Mouse (Mus musculus) CH12.LX (cell line): ENCODE data around the gene Gucy2c. TPM values are rescaled to one million over a fixed set of nuclear protein-coding genes. Genes with fewer than 3 reads are reported as not detected.
"Not testable (repeated sequence)": the region's sequence is repeated elsewhere in the genome, so short reads cannot be mapped to it uniquely, and the experiment has no call there.

Source experiments
- DNase-seq: peaks from one replicate; pipeline ENCODE4 v3.0.0-alpha.2; 2013; ENCODE audit errors: extremely low read depth
- H3K27ac ChIP-seq: 2 replicates; pipeline ENCODE4 v1.5.1; 2012; ENCODE audit warnings: low read depth, mild to moderate bottlenecking, control low read depth, moderate library complexity; ENCODE audit not compliant: insufficient read depth
- H3K27me3 ChIP-seq: replicated peaks from 2 replicates; pipeline ENCODE3; 2012; ENCODE audit warnings: inconsistent platforms
- H3K36me3 ChIP-seq, 2 experiments: replicated peaks in 1 of 2; 2 replicates each; pipeline versions ENCODE3 to v1.6.1; 2012; ENCODE audit warnings: inconsistent platforms in 1 of 2, low read length in 1 of 2, mild to moderate bottlenecking in 1 of 2, mixed read lengths in 1 of 2, moderate library complexity in 1 of 2; ENCODE audit not compliant: control insufficient read depth in 1 of 2, insufficient read depth in 1 of 2
- H3K4me1 ChIP-seq, 2 experiments: 2 replicates each; pipeline ENCODE4 v1.6.1; 2012; ENCODE audit warnings: inconsistent platforms in 1 of 2, moderate library complexity in 1 of 2; ENCODE audit not compliant: insufficient read depth in 2 of 2, control insufficient read depth in 1 of 2
- H3K4me2 ChIP-seq: 2 replicates; pipeline ENCODE4 v1.6.1; 2012; ENCODE audit warnings: low read depth, mild to moderate bottlenecking, control low read depth; ENCODE audit not compliant: poor library complexity, insufficient read depth, severe bottlenecking
- H3K4me3 ChIP-seq, 3 experiments: fragments of 150-350 bp in 1 of 3; sonication (generic) in 1 of 3; replicated peaks in 1 of 3; 2 replicates each; pipeline versions ENCODE3 to v1.5.1; 2011 to 2012; ENCODE audit warnings: low read depth in 2 of 3, low read length in 2 of 3, mild to moderate bottlenecking in 2 of 3, moderate library complexity in 2 of 3, control low read depth in 1 of 3, improper control_type of control experiment in 1 of 3, inconsistent platforms in 1 of 3, mixed read lengths in 1 of 3; ENCODE audit not compliant: poor library complexity in 1 of 3
- H3K79me2 ChIP-seq: replicated peaks from 2 replicates; pipeline ENCODE4 v1.6.1; 2012; ENCODE audit warnings: mild to moderate bottlenecking, moderate library complexity; ENCODE audit not compliant: control insufficient read depth, poor library complexity, insufficient read depth, severe bottlenecking; ENCODE audit errors: extremely low read depth
- H3K9ac ChIP-seq: 2 replicates; pipeline ENCODE4 v1.6.1; 2012; ENCODE audit warnings: low read depth, mild to moderate bottlenecking, control low read depth, moderate library complexity; ENCODE audit not compliant: insufficient read depth
- H3K9me3 ChIP-seq: replicated peaks from 2 replicates; pipeline ENCODE3; 2012; ENCODE audit warnings: low read length, inconsistent platforms, mixed read lengths
- CHD1 ChIP-seq: IDR thresholded peaks from 2 replicates; pipeline ENCODE4 v1.6.1; 2012; ENCODE audit warnings: low read depth, low read length, improper control_type of control experiment, inconsistent platforms
- CHD2 ChIP-seq: IDR thresholded peaks from 2 replicates; pipeline ENCODE4 v1.6.1; 2011; ENCODE audit warnings: low read length, improper control_type of control experiment
- E2F4 ChIP-seq: IDR thresholded peaks from 2 replicates; pipeline ENCODE4 v1.6.1; 2011; ENCODE audit warnings: low read depth, low read length, improper control_type of control experiment; ENCODE audit not compliant: insufficient replicate concordance
- EP300 ChIP-seq: IDR thresholded peaks from 2 replicates; pipeline ENCODE4 v1.6.1; 2011; ENCODE audit warnings: low read length, improper control_type of control experiment
- JUN ChIP-seq: IDR thresholded peaks from 2 replicates; pipeline ENCODE4 v1.6.1; 2011; ENCODE audit warnings: low read depth, mild to moderate bottlenecking, low read length, improper control_type of control experiment, moderate library complexity; ENCODE audit not compliant: insufficient read depth
- KAT2A ChIP-seq: IDR thresholded peaks from 2 replicates; pipeline ENCODE4 v1.6.1; 2012; ENCODE audit warnings: low read length, improper control_type of control experiment, inconsistent platforms; ENCODE audit not compliant: insufficient replicate concordance
- MAX ChIP-seq: IDR thresholded peaks from 2 replicates; pipeline ENCODE4 v1.6.1; 2011; ENCODE audit warnings: low read length, improper control_type of control experiment
- MEF2A ChIP-seq: IDR thresholded peaks from 2 replicates; pipeline ENCODE4 v1.6.1; 2014; ENCODE audit warnings: low read depth, mild to moderate bottlenecking, inconsistent platforms, low read length, improper control_type of control experiment, borderline replicate concordance
- MYC ChIP-seq: IDR thresholded peaks from 2 replicates; pipeline ENCODE4 v1.6.1; 2011; ENCODE audit warnings: low read depth, mild to moderate bottlenecking, improper control_type of control experiment, low read length
- NRF1 ChIP-seq: IDR thresholded peaks from 2 replicates; pipeline ENCODE4 v1.6.1; 2014; ENCODE audit warnings: low read depth, mild to moderate bottlenecking, inconsistent platforms, low read length, improper control_type of control experiment, moderate library complexity
- PAX5 ChIP-seq: IDR thresholded peaks from 2 replicates; pipeline ENCODE4 v1.6.1; 2012; ENCODE audit warnings: low read length, inconsistent platforms, mixed read lengths
- RAD21 ChIP-seq: IDR thresholded peaks from 2 replicates; pipeline ENCODE4 v1.6.1; 2011; ENCODE audit warnings: low read depth, mild to moderate bottlenecking, low read length, improper control_type of control experiment, moderate library complexity
- SIN3A ChIP-seq: IDR thresholded peaks from 2 replicates; pipeline ENCODE4 v1.6.1; 2012; ENCODE audit warnings: low read length, improper control_type of control experiment, inconsistent platforms
- TCF12 ChIP-seq: IDR thresholded peaks from 2 replicates; pipeline ENCODE4 v1.6.1; 2014; ENCODE audit warnings: low read depth, mild to moderate bottlenecking, inconsistent platforms, low read length, improper control_type of control experiment
- USF2 ChIP-seq: conservative IDR thresholded peaks from 2 replicates; pipeline ENCODE4 v1.6.1; 2011; ENCODE audit warnings: low read depth, low read length, improper control_type of control experiment
- ZKSCAN1 ChIP-seq: IDR thresholded peaks from 2 replicates; pipeline ENCODE4 v1.6.1; 2012; ENCODE audit warnings: low read depth, inconsistent platforms, low read length, improper control_type of control experiment, borderline replicate concordance
- ZMIZ1 ChIP-seq: IDR thresholded peaks from 2 replicates; pipeline ENCODE4 v1.6.1; 2012; ENCODE audit warnings: low read depth, mild to moderate bottlenecking, inconsistent platforms, low read length, improper control_type of control experiment
- ZNF384 ChIP-seq: IDR thresholded peaks from 2 replicates; pipeline ENCODE4 v1.6.1; 2012; ENCODE audit warnings: low read depth, low read length, improper control_type of control experiment, inconsistent platforms
- dilution Hi-C: fragments of 300-500 bp; cut with MboI; formaldehyde crosslinking; loops from 2 replicates; pipeline ENCODE4 v1.14.3; 2020; ENCODE audit warnings: low sequenced_read_pairs; ENCODE audit not compliant: extremely low pct_unique_long_range_greater_than_20kb, extremely low pct_ligation_motif_present
- in situ Hi-C: fragments of 300-500 bp; cut with MboI; formaldehyde crosslinking; loops from 3 replicates; pipeline ENCODE4 v1.14.3; 2019; ENCODE audit warnings: low sequenced_read_pairs, low pct_ligation_motif_present, low pct_unique_long_range_greater_than_20kb, mixed read lengths
- polyA plus RNA-seq: library from polyadenylated mRNA; unstranded; fragments of >175 nt; gene quantifications from 2 replicates; pipeline ENCODE4 v1.2.1, GENCODE M21; 2012; ENCODE audit warnings: low read depth; ENCODE audit not compliant: insufficient read length
- total RNA-seq, 2 experiments: library from RNA; depleted of rRNA; stranded (reverse); fragments of 300-350 nt in 1 of 2; fragments of >200 nt in 1 of 2; gene quantifications; 2 replicates each; pipeline ENCODE4 v1.2.3; 2012 to 2014

The Gucy2c gene
- total and polyA plus RNA-seq, 3 experiments, result 0.08 to 0.13 (median 0.10) TPM

DNA sequence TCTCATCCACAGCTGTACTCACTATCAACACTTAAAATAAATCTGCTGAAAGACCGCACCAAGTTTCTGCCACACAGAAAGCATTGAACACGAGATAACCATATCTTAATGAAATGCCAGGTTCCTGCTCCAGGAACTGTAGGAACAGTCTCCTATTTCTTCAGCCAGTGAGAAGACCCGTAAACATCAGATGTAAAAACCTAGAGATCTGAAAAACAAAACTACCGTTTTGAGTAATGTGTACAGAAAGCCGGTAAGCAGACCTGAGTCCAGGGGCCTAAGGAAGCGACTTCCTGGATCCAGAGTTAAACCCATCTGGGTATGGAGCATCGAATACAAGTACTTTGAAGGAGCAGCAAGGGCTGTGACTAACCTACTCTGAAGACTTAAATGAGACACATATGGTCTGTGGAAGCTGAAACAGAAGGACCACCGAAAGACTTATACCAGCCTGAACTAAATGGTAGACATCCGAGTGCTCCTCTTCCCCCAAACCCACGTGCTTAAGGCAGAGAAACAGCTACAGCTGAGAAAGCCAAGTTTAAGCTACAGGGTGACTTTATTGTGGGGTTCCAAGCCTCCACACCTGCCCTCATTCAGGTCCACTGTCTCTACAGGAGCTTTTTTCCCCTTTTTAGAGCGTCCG lies 21.7 kb upstream of the Gucy2c start (continued):
- TF ChIP-seq EP300, result peak; percentile 79
- TF ChIP-seq PAX5, result no peak
- peak; percentile 96 for TF ChIP-seq MYC
- no peak; the same call in 1 of the 2 replicates for TF ChIP-seq CHD2
- no peak for TF ChIP-seq ZNF384
- TF ChIP-seq MAX, result peak; percentile 84
- TF ChIP-seq TCF12, result no peak

- no peaks in the 10 kb centered on the region for H3K79me2 ChIP-seq
- in situ Hi-C loops (no loop called here), dilution Hi-C loops (no loop called here)
- no peaks in the 10 kb centered on the region for H3K27me3 ChIP-seq
- no peak for TF ChIP-seq CHD1
- no peak for TF ChIP-seq ZKSCAN1
- no peak for TF ChIP-seq RAD21
- TF ChIP-seq NRF1, result no peak
- no peak overlapping the region for H3K4me3 ChIP-seq
- no peak overlapping the region for H3K27ac ChIP-seq
- no peak for DNase-seq
- peaks cover 0 to 19% of the 10 kb centered on the region in 2 experiments; a peak in 2 of 4 replicates for H3K4me1 ChIP-seq
- no peaks in the 10 kb centered on the region for H3K36me3 ChIP-seq
- H3K4me2 ChIP-seq, result no peak overlapping the region
- no peaks in the 10 kb centered on the region for H3K9me3 ChIP-seq
- no peak overlapping the region for H3K9ac ChIP-seq
Measured at GRCm38 (mm10) chr6:136801274-136801673, 19.7 kb upstream of the Gucy2c start.

DNA sequence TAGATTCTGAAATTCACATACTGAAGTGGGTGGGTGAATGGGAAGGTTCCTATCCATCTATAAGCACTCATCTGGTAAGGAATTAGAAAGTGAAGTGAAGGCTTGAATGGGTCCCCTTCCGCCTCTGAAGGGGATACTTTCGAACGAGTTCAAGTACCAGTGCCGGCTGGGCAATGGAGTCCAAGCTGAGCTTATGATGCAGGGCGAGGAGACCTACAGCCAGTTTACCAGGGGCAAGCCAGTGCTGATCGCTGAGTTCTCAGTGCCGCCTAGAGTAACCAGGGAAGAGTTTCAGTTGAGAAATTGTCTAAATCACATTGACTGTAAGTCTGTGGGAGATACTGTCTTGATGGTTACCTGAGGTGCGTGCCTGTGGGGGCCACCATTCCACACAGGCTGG lies 19.1 kb upstream of the Gucy2c start:
- no peak for DNase-seq
- H3K27me3 ChIP-seq, result no peaks in the 10 kb centered on the region
- no peaks in the 10 kb centered on the region for H3K36me3 ChIP-seq
- TF ChIP-seq ZMIZ1 (no peak), KAT2A (no peak), SIN3A (no peak), JUN (no peak), MEF2A (no peak), E2F4 (no peak), MYC (no peak), USF2 (no peak)
- H3K9me3 ChIP-seq, result no peaks in the 10 kb centered on the region
- H3K79me2 ChIP-seq, result no peaks in the 10 kb centered on the region
- peaks cover 2 to 14% of the 10 kb centered on the region in 2 experiments; a peak in 3 of 4 replicates for H3K4me1 ChIP-seq
- no peak overlapping the region for H3K9ac ChIP-seq
- no peak overlapping the region for H3K4me3 ChIP-seq
- in situ Hi-C loops (no loop called here), dilution Hi-C loops (no loop called here)
- no peak overlapping the region for H3K4me2 ChIP-seq
- no peak overlapping the region for H3K27ac ChIP-seq

DNA sequence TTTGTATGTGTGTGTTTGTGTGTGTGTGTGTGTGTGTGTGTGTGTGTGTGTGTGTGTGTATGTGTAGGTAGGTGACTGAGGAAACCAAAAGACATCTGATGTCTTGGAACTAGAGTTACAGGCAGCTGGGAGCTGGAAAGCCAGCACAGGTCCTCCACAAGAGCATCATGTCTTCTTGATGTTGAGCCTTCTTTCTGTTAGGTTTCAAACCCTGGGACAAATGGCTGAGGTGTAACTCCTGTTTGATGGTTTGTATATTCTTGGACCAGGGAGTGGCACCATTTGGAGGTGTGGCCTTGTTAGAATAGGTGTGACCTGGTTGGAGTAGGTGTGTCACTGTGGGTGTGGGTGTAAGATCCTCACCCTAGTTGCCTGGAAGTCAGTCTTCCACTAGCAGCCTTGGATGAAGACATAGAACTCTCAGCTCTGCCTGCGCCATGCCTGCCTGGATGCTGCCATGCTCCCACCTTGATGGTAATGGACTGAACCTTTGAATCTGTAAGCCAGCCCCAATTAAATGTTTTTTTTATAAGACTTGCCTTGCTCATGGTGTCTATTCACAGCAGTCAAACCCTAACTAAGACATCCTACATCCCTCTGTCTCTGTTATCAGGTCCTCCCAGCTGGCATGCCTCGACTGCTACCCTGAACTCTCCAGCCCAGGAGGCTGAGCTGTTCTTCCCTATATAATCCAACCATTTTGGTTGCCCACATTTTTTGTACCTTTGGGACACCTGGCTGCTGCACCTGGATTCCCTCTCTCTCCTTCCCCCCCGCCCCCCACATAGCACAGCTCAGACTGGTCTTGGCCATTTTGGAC lies 16.5 kb upstream of the Gucy2c start:
- in situ Hi-C loops, H3K4me1 ChIP-seq, dilution Hi-C loops, H3K9ac ChIP-seq, H3K9me3 ChIP-seq, H3K4me2 ChIP-seq, H3K27ac ChIP-seq, H3K79me2 ChIP-seq, H3K4me3 ChIP-seq, H3K27me3 ChIP-seq, DNase-seq, H3K36me3 ChIP-seq: not testable (repeated sequence)
